Mouse (Mus musculus) hindbrain, embryonic 15.5 days (tissue): ENCODE data around the gene Uso1. TPM values are rescaled to one million over a fixed set of nuclear protein-coding genes. Genes with fewer than 3 reads are reported as not detected.
A peak's percentile ranks its signal among the peaks of the same experiment; 100 is the strongest.

Experiments used
- ATAC-seq: fragments of 200-750 bp; cut with Nextera tagmentation; 2 replicates; pipeline ENCODE4 v1.8.0; 2017; ENCODE audit warnings: low read depth, moderate number of reproducible peaks, moderate TSS enrichment; ENCODE audit not compliant: low FRiP score
- H3K27ac ChIP-seq: fragments of 300-500 bp; sonication (generic); replicated peaks from 2 replicates; pipeline ENCODE4 v1.5.1; 2015; ENCODE audit warnings: mild to moderate bottlenecking, inconsistent platforms
- H3K27me3 ChIP-seq: fragments of 300-500 bp; sonication (generic); 2 replicates; pipeline ENCODE4 v1.6.1; 2015; ENCODE audit warnings: control low read depth, inconsistent platforms
- H3K36me3 ChIP-seq: fragments of 300-500 bp; sonication (generic); 2 replicates; pipeline ENCODE4 v1.6.1; 2015; ENCODE audit warnings: control low read depth, inconsistent platforms
- H3K4me1 ChIP-seq: fragments of 300-500 bp; sonication (generic); replicated peaks from 2 replicates; pipeline ENCODE4 v1.6.1; 2015; ENCODE audit warnings: control low read depth, inconsistent platforms
- H3K4me2 ChIP-seq: fragments of 300-500 bp; sonication (generic); 2 replicates; pipeline ENCODE4 v1.6.1; 2015; ENCODE audit warnings: moderate library complexity, mild to moderate bottlenecking, inconsistent platforms
- H3K4me3 ChIP-seq: fragments of 300-500 bp; sonication (generic); 2 replicates; pipeline ENCODE4 v1.5.1; 2015; ENCODE audit warnings: mild to moderate bottlenecking, inconsistent platforms
- H3K9ac ChIP-seq: fragments of 300-500 bp; sonication (generic); 2 replicates; pipeline ENCODE4 v1.6.1; 2015; ENCODE audit warnings: inconsistent platforms
- H3K9me3 ChIP-seq: fragments of 300-500 bp; sonication (generic); 2 replicates; pipeline ENCODE4 v1.6.1; 2016; ENCODE audit warnings: control low read depth, inconsistent platforms
- WGBS: fragments of 180-500 bp; shearing (Covaris S2); methylation state at CpG from one replicate; pipeline ENCODE4 v1.1.7; 2015; 5-methylcytosine and 5-hydroxymethylcytosine counted together
- polyA plus RNA-seq: library from polyadenylated mRNA; unstranded; fragments of >200 nt; fragmentation: Nextera tagmentation; extraction: Ambion mirVana; gene quantifications from 2 replicates; pipeline ENCODE4 v1.2.1, GENCODE M21; 2015

The Uso1 gene
- polyA plus RNA-seq, 1 experiment from 2014 or later, result 38.7 TPM

- Histone ChIP-seq H3K36me3 (no peaks in the 10 kb centered on the region), H3K27me3 (no peaks in the 10 kb centered on the region), H3K4me3 (no peak overlapping the region), H3K4me2 (no peak overlapping the region), H3K27ac (no peak overlapping the region), H3K9me3 (no peaks in the 10 kb centered on the region), H3K4me1 (no peaks in the 10 kb centered on the region), H3K9ac (no peak overlapping the region)
- no peak for ATAC-seq
- WGBS, result 82% methylated on average over 10 of the region's 10 CpGs
Measured at GRCm38 (mm10) chr5:92231836-92232235, 94.1 kb downstream of the Uso1 start.

- Histone ChIP-seq H3K9me3 (no peaks in the 10 kb centered on the region), H3K27ac (no peak overlapping the region), H3K4me3 (no peak overlapping the region), H3K4me2 (no peak overlapping the region), H3K9ac (no peak overlapping the region), H3K27me3 (no peaks in the 10 kb centered on the region), H3K36me3 (no peaks in the 10 kb centered on the region), H3K4me1 (no peaks in the 10 kb centered on the region)
- 82% methylated on average over 4 of the region's 4 CpGs for WGBS
- ATAC-seq, result no peak
Measured at GRCm38 (mm10) chr5:92233366-92233765, 95.6 kb downstream of the Uso1 start.

- no peak for ATAC-seq
- H3K36me3 ChIP-seq, result no peaks in the 10 kb centered on the region
- no peaks in the 10 kb centered on the region for H3K27me3 ChIP-seq
- H3K4me2 ChIP-seq, result no peak overlapping the region
- no peak overlapping the region for H3K4me3 ChIP-seq
- H3K27ac ChIP-seq, result no peak overlapping the region
- H3K4me1 ChIP-seq, result no peaks in the 10 kb centered on the region
- H3K9ac ChIP-seq, result no peak overlapping the region
- no peaks in the 10 kb centered on the region for H3K9me3 ChIP-seq
- WGBS, result 70% methylated on average over 5 of the region's 5 CpGs
Measured at GRCm38 (mm10) chr5:92234939-92235557, 97.3 kb downstream of the Uso1 start.

- WGBS, result 41% methylated on average over 29 of the region's 29 CpGs
- Histone ChIP-seq H3K4me3 (no peak overlapping the region), H3K4me1 (no peaks in the 10 kb centered on the region), H3K4me2 (peak overlapping the region; percentile 21), H3K36me3 (no peaks in the 10 kb centered on the region), H3K27me3 (no peaks in the 10 kb centered on the region), H3K9me3 (no peaks in the 10 kb centered on the region), H3K27ac (no peak overlapping the region), H3K9ac (no peak overlapping the region)
- ATAC-seq, result peak; percentile 86
Measured at GRCm38 (mm10) chr5:92239333-92240232, 101.8 kb downstream of the Uso1 start.

GRCm38 (mm10) chr5:92240769-92241168, 103.0 kb downstream of the Uso1 start:
- H3K27ac ChIP-seq, result no peak overlapping the region
- H3K36me3 ChIP-seq, result no peaks in the 10 kb centered on the region
- no peak overlapping the region for H3K9ac ChIP-seq
- no peaks in the 10 kb centered on the region for H3K27me3 ChIP-seq
- H3K4me2 ChIP-seq, result no peak overlapping the region
- WGBS, result 92% methylated on average over 12 of the region's 12 CpGs
- H3K4me1 ChIP-seq, result no peaks in the 10 kb centered on the region
- H3K9me3 ChIP-seq, result no peaks in the 10 kb centered on the region
- no peak for ATAC-seq
- no peak overlapping the region for H3K4me3 ChIP-seq

GRCm38 (mm10) chr5:92244900-92245299, 107.2 kb downstream of the Uso1 start:
- H3K9me3 ChIP-seq, result 0 out of 2 replicates have a peak, but pooled peaks cover under 1% of the 10 kb centered on the region
- 98% methylated on average over 2 of the region's 2 CpGs for WGBS
- H3K4me2 ChIP-seq, result no peak overlapping the region
- H3K4me1 ChIP-seq, result no peaks in the 10 kb centered on the region
- no peak overlapping the region for H3K27ac ChIP-seq
- no peak overlapping the region for H3K4me3 ChIP-seq
- no peaks in the 10 kb centered on the region for H3K27me3 ChIP-seq
- H3K9ac ChIP-seq, result no peak overlapping the region
- H3K36me3 ChIP-seq, result no peaks in the 10 kb centered on the region
- no peak for ATAC-seq

- Histone ChIP-seq H3K4me3 (no peak overlapping the region), H3K36me3 (no peaks in the 10 kb centered on the region), H3K4me1 (no peaks in the 10 kb centered on the region), H3K9ac (no peak overlapping the region), H3K27me3 (no peaks in the 10 kb centered on the region), H3K4me2 (no peak overlapping the region), H3K27ac (no peak overlapping the region), H3K9me3 (0 out of 2 replicates have a peak, but pooled peaks cover 3% of the 10 kb centered on the region)
- WGBS, result 92% methylated on average over 9 of the region's 9 CpGs
- no peak for ATAC-seq
Measured at GRCm38 (mm10) chr5:92245483-92245882, 107.7 kb downstream of the Uso1 start.

GRCm38 (mm10) chr5:92248614-92249013, 110.9 kb downstream of the Uso1 start:
- 88% methylated on average over 11 of the region's 11 CpGs for WGBS

GRCm38 (mm10) chr5:92252031-92252430, 114.3 kb downstream of the Uso1 start:
- Histone ChIP-seq H3K27me3 (no peaks in the 10 kb centered on the region), H3K9me3 (0 out of 2 replicates have a peak, but pooled peaks cover 3% of the 10 kb centered on the region), H3K9ac (no peak overlapping the region), H3K4me2 (no peak overlapping the region), H3K36me3 (no peaks in the 10 kb centered on the region), H3K27ac (no peak overlapping the region), H3K4me3 (no peak overlapping the region), H3K4me1 (peaks cover 9% of the 10 kb centered on the region)
- no peak for ATAC-seq
- WGBS, result 94% methylated on average over 6 of the region's 6 CpGs

More at GRCm38 (mm10) chr5:92248614-92249013, 110.9 kb downstream of the Uso1 start:
- Histone ChIP-seq H3K9me3 (0 out of 2 replicates have a peak, but pooled peaks cover 3% of the 10 kb centered on the region), H3K27ac (no peak overlapping the region), H3K4me1 (peaks cover 9% of the 10 kb centered on the region), H3K36me3 (no peaks in the 10 kb centered on the region), H3K9ac (no peak overlapping the region), H3K4me3 (no peak overlapping the region), H3K27me3 (no peaks in the 10 kb centered on the region), H3K4me2 (no peak overlapping the region)
- ATAC-seq, result no peak

Other genes starting within 250 kb of the Uso1 start
- 82.2 and 85.0 TPM in 2 replicates for gene Rchy1, start 174.9 kb upstream of the Uso1 start, polyA plus RNA-seq
- 0.21 and 0.43 TPM in 2 replicates for gene Odaph, start 150.5 kb upstream of the Uso1 start, polyA plus RNA-seq
- 13.7 and 14.8 TPM in 2 replicates for gene Cdkl2, start 94.1 kb upstream of the Uso1 start, polyA plus RNA-seq
- 325 and 337 TPM in 2 replicates for gene G3bp2, start 54.2 kb upstream of the Uso1 start, polyA plus RNA-seq
- not detected in 2 replicates for gene U90926, start 77.5 kb downstream of the Uso1 start, polyA plus RNA-seq
- 0.38 and 0.52 TPM in 2 replicates for gene Ppef2, start 118.3 kb downstream of the Uso1 start, polyA plus RNA-seq
- 21.9 and 24.1 TPM in 2 replicates for gene Naaa, start 140.2 kb downstream of the Uso1 start, polyA plus RNA-seq
- gene Sdad1, start 172.5 kb downstream of the Uso1 start, polyA plus RNA-seq, result 27.5 and 31.4 TPM in 2 replicates
- not detected in 2 replicates for gene Cxcl9, start 190.1 kb downstream of the Uso1 start, polyA plus RNA-seq
- 6.1 and 6.9 TPM in 2 replicates for gene Art3, start 193.9 kb downstream of the Uso1 start, polyA plus RNA-seq
- gene Cxcl10, start 211.0 kb downstream of the Uso1 start, polyA plus RNA-seq, result 0.36 and 0.58 TPM in 2 replicates